Mouse (Mus musculus) liver, adult 2 months (tissue): ENCODE measurements around the gene Wnk4.

Source experiments
- CTCF ChIP-seq: fragments of 200-500 bp; IDR thresholded peaks from 2 replicates; pipeline ENCODE4 v1.5.1; 2011; ENCODE audit warnings: low read depth, low read length, control low read depth
- POLR2A ChIP-seq: fragments of 200-500 bp; IDR thresholded peaks from 2 replicates; pipeline ENCODE4 v1.6.1; 2011; ENCODE audit warnings: low read length, control low read depth; ENCODE audit not compliant: insufficient read depth; ENCODE audit errors: extremely low read depth

DNA sequence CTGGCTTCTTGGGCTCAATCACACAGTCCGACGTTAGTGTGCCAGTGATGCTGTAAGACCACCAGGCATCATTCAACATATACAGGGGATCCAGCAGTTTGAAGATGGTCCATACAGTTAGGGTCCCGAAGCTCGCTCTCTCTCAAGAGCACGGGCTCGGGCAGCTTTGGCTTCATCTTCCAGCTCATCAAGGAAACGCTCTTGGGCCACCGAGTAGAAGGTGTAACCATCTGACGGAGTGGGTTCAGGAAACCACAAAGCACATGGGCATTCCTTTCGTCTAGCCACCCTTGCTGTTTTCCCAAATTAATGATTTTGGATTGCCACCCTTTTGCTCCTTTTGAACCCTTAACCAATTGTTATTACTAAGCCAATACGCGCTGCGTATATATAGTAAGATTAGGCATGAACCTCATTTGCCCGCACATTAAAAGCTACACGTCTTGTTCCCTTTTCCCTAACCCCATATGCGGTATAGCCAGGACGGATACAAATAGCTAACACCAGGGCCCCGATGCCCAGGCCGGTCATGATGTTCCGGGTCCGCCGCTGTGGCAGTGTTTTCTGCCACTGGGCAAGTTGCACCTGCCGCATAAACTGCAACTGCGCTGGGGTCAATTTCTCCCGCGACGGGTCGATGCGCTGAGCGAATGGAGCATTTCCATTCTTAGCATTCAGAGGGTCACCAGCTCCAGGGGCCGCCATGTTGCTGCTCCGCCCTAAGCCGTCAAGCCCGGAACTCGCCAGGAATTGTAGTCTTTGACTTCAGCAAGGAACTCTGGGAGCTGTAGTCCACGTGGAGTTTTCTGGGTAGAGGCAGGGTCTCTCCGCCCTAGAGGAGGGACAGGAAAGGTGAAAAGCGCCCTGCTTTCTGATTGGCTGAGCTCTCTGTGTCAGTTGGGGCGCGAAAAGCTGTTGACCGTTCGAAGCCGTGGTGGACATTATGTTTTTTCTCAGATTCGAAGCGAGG lies 18.1 kb downstream of the Wnk4 start, which contains the start of the genes Cntd1 and Coa3:
- TF ChIP-seq CTCF (peak; percentile 2; the same call in 1 of the 2 replicates), POLR2A (peak; percentile 64)
